Mouse (Mus musculus) kidney, adult 2 months (tissue): ENCODE results near the gene Wdr82.

Experiments
- CTCF ChIP-seq: fragments of 200-500 bp; conservative IDR thresholded peaks from 2 replicates; pipeline ENCODE4 v1.5.1; 2011; ENCODE audit warnings: low read depth, mild to moderate bottlenecking, control low read depth, low read length, moderate library complexity, mixed read lengths; ENCODE audit not compliant: insufficient read depth, insufficient read length
- POLR2A ChIP-seq: fragments of 200-500 bp; IDR thresholded peaks from one replicate; pipeline ENCODE4 v1.6.1; 2011; ENCODE audit warnings: low read depth, low read length, control low read depth

- TF ChIP-seq CTCF (no peak), POLR2A (no peak)
Measured at GRCm38 (mm10) chr9:106226151-106226682, 55.5 kb downstream of the Wdr82 start.
